Mouse (Mus musculus) c-Kit-positive CD71-positive TER-119-negative erythroid progenitor cells, embryonic 14.5 days (primary cell): ENCODE results near the gene Ddit4l.
"Not testable (repeated sequence)": the region's sequence is repeated elsewhere in the genome, so short reads cannot be mapped to it uniquely, and the experiment has no call there.

ENCODE experiments used
- DNase-seq: peaks from one replicate; pipeline ENCODE4 v3.0.0-alpha.2; 2013; ENCODE audit warnings: low read depth

Gene Ddit4l

GRCm38 (mm10) chr3:137621312-137621711, at the start of gene Ddit4l:
Gene Ddit4l, plus strand, starts transcription at chr3:137621612.
- DNase-seq: not testable (repeated sequence)

DNA sequence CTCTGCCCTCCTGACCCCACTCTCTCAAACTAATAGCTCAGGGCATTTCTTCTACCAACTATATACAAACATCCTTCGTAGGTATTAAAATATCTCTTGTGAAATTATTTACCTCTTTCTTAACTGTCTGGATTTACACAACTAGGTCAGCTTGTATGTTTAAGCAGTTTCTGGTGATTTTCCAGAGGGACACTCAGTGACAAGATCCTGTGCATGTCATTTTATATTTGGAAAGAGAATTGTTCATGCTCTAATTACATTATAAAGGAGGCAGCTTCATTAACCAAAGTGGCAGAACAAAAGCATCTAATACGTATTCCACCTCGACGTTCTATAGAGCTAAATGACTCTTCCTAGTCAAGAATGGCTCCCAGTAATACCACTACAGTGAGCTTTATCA, 45.3 kb upstream of the Ddit4l start:
- DNase-seq: no peak

- no peak for DNase-seq
These were observed 34.9 kb upstream of the Ddit4l start for GRCm38 (mm10) chr3:137586376-137586969.

DNA sequence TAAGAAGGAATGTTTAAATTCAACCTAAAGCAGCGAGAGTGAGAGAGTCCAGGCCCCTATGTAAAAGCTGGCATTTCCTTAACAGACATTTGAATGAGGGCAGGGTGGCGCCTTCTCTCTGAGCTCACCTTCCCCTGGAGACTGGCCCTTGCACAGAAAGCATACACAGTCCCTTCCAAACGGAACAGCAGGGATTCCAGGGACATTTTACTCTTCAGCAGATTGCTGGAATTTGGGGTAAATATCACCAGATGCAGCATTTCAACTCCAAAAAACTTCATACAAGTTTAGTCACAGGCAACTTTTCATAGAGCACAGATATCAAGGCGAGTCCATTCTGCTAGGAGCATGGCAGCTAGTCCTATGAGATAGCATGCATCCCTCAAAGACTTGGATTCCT, 31.6 kb upstream of the Ddit4l start:
- no peak for DNase-seq

DNA sequence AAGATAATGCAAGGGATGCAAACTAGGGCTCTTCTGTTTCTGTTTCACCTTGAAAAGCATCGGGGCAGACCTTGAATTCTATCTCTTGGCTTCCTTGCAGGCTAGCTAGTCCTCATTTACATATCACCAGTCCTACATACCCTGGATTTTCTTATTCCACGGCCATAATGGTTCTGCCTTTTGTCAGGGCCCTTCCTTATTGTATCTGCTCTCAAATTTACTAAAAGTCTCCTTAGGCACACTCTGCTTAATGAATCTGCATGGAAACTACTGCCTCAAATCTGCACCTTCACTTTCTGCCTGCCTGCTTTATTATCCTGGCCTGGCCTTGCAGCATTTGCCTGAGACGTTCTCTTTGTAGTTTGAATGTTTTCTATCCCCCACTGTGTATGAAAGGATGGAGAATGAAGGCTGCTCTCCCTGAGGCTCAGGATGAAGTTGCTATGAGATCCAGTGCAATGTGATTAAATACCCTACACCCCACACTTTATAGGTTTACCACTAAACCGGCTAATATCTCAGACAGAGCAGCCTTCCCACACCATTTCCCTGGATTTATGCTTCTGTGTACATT, 27.0 kb upstream of the Ddit4l start:
- DNase-seq: no peak

DNA sequence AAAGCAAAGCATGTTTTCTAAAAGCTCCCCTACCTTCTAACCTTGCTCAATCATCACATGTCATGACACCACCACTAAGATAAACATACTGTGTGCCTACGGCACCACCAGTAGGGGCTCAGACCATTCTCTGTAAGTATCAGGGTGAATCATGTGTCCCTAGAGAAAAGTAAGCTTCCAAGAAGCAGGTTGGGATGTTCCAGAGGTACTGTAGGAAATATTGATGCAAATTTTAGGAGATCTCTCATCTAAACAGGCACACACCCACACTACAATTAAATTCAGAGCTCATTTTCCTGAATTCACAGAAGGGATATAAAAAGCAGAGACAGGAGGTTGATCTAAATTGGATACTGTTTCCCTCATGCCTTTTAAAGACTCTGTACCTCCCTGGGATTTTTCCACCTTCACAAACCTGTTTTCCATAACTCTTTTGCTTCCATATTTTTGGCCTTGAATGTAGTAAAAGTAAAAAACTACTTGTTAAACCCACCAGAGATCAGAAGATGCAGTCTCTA, 12.4 kb upstream of the Ddit4l start:
- DNase-seq: no peak

- DNase-seq: no peak
These were observed 10.8 kb upstream of the Ddit4l start for GRCm38 (mm10) chr3:137610457-137611109.

GRCm38 (mm10) chr3:137611110-137611857, 10.1 kb upstream of the Ddit4l start:
- DNase-seq: no peak

- no peak for DNase-seq
These were observed 9.4 kb upstream of the Ddit4l start for GRCm38 (mm10) chr3:137611981-137612380.

- no peak for DNase-seq
These were observed 872 bp upstream of the Ddit4l start for GRCm38 (mm10) chr3:137620540-137620939.

DNA sequence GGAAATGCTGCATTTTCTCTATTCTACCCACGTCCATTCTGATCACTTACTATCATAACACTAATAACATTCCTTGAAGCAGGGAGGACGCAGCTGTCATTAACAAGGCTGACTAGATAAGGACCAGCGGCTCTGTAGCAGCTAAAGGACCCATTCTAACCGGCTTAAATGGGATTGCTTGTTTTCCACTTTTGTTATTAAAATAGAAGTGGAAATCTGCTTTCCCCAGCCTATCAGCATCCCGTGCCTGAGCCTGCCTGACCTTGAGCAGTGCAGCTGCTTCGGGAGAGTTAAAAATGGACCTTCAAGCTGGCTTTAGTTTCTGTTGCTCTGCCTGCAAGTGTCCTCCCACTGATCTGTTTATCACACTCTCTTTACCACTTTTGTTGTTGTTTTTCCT, 679 bp downstream of the Ddit4l start:
- DNase-seq: no peak

GRCm38 (mm10) chr3:137622895-137623580, 1.6 kb downstream of the Ddit4l start:
- no peak for DNase-seq

DNA sequence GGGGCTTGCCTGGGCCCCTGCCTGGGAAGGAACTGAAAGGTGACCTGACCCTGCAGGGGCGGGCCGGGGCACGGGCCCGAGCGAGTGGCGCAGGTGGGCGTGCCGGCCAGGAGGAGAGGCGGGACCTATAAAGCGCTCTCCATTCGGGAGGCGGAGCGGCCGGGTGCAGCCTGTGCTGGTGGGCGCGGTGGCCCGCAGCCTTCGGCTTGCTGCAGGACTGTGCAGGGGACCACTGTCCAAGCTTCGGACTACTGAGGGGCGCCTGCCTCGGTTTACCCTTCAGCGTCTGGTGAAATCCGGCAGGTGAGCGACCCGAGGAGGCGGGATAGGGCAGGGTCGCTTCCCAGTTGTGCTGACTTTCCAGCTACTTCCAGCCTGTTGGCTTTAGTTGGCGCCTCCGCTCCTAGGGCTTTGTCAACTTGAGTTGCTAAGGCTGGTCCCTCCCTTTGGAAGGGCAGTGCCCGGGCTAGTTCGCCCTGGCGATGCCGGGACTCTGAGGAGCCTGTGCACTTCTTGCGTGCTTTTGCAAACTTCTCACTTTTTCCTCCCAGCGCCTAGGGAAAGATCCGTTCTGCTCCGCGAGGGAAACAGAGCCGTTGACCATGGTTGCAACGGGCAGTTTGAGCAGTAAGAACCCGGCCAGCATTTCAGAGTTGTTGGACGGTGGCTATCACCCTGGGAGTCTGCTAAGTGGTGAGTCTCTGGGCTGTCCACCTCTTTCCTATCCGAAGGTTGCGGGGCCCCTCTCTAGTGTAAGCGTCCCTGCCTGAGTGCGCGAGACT, 2.4 kb downstream of the Ddit4l start:
- no peak for DNase-seq

DNA sequence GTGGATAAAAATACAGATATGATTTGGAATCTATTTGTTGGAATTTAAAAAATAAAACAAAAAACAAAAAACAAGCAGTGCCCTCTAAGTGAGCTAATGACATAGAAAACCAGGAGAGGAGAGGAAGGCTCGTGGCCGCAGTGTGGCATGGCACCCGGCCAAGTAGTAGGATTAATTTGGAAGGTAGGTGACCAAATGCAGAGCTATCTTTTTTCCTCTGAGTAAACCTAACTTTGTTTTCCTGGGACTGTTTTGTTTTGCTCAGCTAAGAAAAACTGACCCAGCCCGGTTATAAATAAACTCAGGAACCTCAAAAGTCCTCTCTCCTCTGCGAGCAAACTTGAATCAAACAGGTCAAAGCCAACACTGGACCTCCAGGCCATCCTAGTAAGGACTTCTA, 3.6 kb downstream of the Ddit4l start:
- no peak for DNase-seq

DNA sequence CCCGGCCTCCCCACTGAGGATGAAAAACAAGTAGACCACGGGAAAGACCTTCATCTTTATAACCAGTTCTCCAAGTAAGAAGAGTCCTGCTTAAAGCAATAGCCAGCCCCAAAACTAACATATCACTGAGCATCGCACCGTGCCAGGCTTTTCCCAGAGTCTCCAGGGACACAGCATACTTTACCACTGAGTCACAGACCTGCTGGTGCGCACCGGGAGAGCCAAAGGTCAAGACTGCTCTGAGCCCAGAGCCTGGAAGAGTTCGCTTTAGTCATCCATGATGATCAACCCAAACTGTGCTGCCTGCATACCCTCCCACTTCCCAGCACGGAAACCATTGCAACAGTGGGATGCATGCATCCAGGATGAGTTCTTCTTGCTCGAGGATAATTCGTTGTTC, 12.3 kb downstream of the Ddit4l start:
- DNase-seq: no peak

DNA sequence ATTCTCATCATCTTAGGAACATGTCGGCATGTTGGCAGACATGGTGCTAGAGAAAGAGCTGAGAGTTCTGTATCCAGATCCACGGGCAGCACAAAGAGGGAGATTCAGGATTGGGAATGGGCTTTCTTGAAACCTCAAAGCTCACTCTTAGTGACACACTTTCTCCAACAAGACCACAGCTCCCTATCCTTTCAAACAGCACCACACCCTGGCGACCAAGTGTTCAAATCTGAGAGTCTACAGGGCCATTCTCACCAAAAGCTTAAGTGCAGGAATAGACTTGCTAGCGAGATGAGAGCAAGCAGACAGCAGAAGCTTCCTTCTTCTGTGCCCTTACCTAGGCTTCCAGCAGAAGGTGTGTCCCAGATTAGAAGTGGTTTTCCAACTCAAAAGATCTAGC, 15.2 kb downstream of the Ddit4l start:
- DNase-seq: no peak

- no peak for DNase-seq
These were observed 19.8 kb downstream of the Ddit4l start for GRCm38 (mm10) chr3:137641238-137641637.

GRCm38 (mm10) chr3:137642137-137642536, 20.7 kb downstream of the Ddit4l start:
- DNase-seq: no peak

GRCm38 (mm10) chr3:137642568-137642967, 21.2 kb downstream of the Ddit4l start:
- no peak for DNase-seq

DNA sequence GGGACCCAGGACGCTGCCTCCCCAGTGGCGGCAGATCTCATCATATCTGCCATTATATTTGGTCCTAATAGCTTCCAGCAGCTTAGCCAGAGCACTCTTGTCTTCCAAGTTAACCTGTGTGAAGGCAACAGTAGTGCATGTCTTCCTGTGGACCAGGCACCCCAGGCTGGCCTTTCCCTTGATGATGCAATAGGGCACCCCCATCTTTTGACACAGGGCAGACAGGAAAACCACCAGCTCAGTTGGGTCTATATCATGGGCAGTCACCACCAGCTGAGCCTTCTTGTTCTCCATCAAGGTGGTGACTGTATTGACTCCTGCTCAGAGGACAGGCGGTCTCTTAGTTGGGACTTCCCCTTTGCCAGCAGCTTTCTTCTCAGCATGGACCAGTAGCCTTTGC, 22.7 kb downstream of the Ddit4l start:
- DNase-seq: no peak

- DNase-seq: no peak
These were observed 23.5 kb downstream of the Ddit4l start for GRCm38 (mm10) chr3:137644947-137645346.
